Mouse (Mus musculus) lung, postnatal 25 days (tissue): ENCODE measurements at regions not wholly inside any gene's neighbourhood (a gene's known extent, or its start where the extent isn't known, plus 50 kb on each side); places are given as distances from the start of the nearest gene placed in this dataset.
A peak's percentile ranks its signal among the peaks of the same experiment; 100 is the strongest.

ENCODE experiments used
- DNase-seq: peaks from one replicate; pipeline ENCODE4 v3.0.0; 2022; ENCODE audit warnings: low spot score

DNA sequence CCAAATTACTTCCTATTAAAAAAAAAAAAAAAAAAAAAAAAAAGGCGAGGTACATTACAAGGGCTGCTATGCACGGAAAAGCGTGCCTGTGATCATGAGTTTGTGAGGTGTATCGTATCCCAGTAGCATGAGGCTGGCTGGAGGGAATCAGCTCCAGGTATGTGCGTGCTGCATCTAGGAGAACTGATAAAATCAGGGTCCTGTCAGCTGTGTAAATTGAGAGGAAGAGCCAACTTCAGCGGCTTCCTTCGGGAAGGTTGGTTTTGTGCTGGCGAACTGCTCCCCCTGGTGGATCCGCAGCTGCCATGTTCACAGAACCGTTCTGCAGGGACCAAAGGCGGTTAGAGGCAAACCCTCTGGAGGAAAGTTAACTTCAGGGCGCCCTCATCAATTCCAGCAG is 60.8 kb upstream of the Gm10295 start:
- DNase-seq = peak; percentile 83

DNA sequence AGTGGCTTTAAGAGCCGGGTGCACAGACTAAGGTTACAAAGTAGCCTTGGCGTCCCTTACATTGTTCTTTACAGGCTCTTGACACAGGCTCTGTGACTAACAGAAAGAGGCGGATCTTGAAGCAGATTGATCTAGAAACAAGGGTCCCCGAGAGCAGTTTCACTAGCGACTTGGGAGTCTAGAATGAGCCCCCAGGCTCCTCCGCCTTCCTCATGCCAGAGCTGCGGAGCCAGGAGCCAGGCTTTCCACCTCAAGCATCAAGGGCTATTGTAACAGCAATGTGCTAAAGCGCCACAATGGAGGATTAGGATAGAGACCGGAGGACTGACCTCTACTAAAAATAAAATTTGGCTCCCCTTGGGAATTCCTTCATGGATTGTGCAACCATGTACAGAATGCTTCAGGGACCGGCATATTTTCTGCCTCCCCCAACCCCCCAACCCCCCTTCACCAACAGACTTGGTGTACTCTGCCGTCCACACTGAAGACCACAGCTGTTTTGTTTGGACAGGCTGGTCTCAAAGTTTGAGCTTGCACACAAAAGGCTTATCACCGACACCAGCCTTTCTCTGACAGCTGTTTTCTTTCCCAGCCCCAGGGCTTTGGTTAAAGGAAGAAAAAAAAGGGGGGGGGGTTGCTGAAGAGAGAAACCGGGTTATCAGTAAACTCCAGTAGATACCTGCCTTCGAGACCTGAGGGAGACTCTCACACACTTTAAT is 60.2 kb upstream of the Gm10295 start:
- DNase-seq = peak; percentile 64

DNA sequence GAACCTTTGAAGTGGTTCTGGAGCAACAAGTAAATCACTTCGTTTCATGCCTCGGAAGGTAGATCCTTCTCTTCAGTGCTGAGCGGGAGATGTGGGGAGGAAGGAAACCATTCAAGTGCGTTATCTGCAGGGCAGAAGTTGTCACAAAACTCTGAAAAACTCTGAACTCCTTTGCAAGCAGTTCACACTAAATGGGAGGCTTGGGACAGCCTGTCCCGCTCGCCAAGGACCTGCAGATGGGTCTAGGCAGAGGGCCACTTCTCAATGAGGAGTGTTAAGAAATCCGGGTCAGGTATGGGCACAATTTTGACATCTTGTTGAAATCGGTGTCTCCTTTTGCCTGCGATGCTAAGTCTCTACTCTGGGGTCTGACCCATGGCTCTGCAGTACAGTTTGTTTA is 58.6 kb upstream of the Gm10295 start:
- no peak for DNase-seq

DNA sequence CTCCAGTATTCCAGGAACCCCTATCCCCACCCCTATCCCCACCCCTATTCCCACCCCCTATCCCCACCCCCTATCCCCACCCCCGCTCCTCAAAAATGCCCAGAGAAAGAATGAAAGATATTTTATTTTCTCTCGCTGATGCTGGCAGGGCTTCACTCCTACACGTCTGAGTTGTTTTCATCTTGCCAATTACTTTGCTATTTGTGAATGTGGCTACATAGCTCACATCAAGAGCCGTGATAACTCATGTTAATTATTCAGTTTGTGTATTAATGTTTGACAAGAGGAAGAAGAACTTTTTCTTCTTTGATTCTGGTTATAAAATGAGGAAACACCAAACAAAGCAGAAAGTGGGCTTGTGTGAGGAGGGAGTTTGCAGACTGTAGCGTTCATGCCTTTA is 57.8 kb upstream of the Gm10295 start:
- peak; percentile 19 for DNase-seq

DNA sequence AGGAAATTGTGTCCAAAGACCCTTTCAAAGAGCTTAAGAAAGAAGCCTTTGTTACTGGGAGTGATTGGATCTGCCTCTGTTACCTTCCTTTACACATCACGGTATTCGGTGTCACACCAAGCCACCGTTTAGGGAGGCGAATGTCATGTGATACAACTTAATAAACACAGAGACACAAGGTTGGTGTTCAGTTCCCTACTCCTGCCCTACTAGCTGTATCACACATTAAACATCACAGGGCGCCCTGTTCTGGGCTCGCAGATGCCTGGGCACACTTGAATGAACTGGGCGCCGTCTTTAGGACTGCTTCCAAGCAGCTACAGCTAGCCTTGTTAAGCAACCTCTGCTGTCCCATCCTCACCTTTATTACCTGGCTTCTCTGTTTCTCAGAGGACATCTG is 55.0 kb upstream of the Gm10295 start:
- no peak for DNase-seq
